Mouse (Mus musculus) olfactory bulb, adult 2 months (tissue): ENCODE data around the gene Rho.

Source experiments
- CTCF ChIP-seq: fragments of 200-500 bp; IDR thresholded peaks from 2 replicates; pipeline ENCODE4 v1.5.1; 2012; ENCODE audit warnings: low read depth, mild to moderate bottlenecking, low read length, moderate library complexity; ENCODE audit not compliant: insufficient read depth
- POLR2A ChIP-seq: fragments of 200-500 bp; IDR thresholded peaks from 2 replicates; pipeline ENCODE4 v1.6.1; 2012; ENCODE audit warnings: mild to moderate bottlenecking, low read depth, low read length, moderate library complexity; ENCODE audit not compliant: insufficient read depth

DNA sequence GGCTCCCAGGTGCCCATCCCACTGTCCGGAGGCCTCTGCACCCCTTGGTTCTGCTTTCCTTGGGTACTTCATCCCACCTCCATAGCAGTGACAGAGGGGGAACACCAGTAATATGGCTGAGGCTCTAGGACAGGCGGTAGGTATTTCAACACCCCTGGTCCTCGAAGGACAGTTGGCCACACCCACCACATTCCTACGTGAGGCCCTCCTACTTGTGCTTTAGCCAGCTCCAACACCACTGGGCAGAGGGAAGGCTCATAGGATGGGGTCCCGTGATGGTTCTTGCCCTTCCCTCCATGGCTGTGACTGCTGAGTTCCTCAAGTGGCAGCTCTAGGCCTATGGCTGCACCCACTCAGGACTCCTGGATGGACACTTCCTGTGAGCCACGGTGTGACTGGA is 6.7 kb upstream of the Rho start:
- TF ChIP-seq CTCF (no peak), POLR2A (no peak)
